Mouse (Mus musculus) liver, embryonic 14.5 days (tissue): ENCODE results near the gene Hbb-bh1.

Experiments used
- CTCF ChIP-seq: IDR thresholded peaks from 2 replicates; pipeline ENCODE4 v1.5.1; 2016; ENCODE audit warnings: antibody characterized with exemption, low read depth, control low read depth
- EP300 ChIP-seq: IDR thresholded peaks from 2 replicates; pipeline ENCODE4 v1.6.1; 2016; ENCODE audit warnings: antibody characterized with exemption, low read depth

DNA sequence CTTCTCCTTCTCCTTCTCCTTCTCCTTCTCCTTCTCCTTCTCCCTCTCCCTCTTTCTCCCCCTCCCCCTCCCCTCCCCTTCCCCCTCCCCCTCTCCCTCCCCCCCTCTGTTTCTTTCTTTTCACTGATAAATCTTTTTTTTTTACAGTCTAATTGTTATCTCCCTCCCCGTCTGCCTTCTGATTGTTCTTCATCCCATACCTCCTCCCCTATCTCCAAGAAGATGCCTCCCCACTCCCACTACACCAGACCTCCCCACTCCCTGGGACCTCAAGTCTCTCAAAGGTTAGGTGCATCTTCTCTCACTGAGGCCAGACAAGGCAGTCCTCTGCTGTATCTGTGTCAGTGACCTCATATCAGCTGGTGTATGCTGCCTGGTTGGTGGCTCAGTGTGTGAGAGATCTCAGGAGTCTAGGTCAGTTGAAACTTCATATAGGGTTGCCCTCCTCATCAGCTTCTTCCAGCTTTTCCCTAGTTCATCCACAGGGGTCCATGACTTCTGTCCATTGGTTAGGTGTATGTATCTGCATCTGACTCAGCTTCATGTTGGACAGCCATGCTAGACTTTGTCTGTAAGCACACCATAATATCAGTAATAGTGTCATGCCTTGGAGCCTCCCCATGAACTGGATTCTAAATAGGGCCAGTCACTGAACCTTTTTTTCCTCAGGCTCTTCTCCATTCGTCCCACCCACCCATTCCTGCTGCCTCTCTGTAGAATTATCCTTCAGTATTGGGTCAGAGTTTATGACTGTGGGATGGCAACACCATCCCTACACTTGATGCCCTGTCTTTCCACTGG, 1.8 kb upstream of the Hbb-bh1 start:
- TF ChIP-seq CTCF (no peak), EP300 (0 out of 2 replicates have a peak, but pooled peaks have one; percentile 15)
